Mouse (Mus musculus): ENCODE results near the gene Pogz.

- TF ChIP-seq CTCF (IDR thresholded peaks at IDR 0.05; ENCODE audit: borderline replicate concordance, insufficient read depth, low read depth, low read length) (no peak), POLR2A (IDR thresholded peaks at IDR 0.05; ENCODE audit: borderline replicate concordance, insufficient read depth, low read length) (no peak)
Observed at GRCm38 (mm10) chr3:94921104-94921503, 83.7 kb downstream of the Pogz start.

Measured in cerebellum, adult 2 months (tissue).